9 mouse cellular contexts compared by ENCODE assay signal in the genomic region with DNA sequence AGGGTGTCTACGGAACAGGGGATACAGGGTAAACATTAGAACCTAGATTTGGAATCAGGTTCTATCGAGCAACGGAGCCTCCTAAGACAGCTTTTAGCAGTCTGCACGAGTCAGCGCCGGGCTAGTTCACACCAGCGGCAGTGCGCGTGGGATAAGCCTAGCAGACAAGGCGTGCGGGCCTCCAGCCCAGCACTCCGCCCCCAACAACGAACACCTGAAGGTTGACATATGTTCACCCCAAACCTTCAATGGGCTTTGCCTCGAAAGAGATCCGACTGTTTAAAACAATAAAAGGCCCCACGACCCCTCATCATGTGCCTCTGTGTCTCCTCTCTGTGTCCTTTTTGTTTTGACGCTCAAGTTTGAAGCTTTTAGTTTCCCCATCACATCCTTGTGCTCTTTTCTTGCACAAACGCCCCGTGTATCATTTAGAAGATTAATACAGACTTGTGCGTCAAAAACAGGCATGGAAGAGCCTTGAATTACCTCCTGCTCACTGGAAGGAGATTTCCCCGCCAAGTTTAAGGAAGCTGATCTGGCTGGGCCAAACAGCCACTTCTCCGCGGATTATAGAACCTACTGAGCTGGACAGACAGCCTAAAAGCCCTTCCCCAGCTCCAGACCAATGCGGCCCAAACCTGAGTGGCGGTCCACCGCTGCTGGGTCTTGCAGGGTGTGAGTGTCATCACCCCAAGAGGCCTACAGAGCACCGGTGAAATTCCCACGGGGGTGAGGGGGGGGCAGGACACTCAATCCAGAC. TPM values are rescaled to one million over a fixed set of nuclear protein-coding genes. Genes with fewer than 3 reads are reported as not detected.
A peak's percentile ranks its signal among the peaks of the same experiment; 100 is the strongest.
DNase-seq lines count a peak whose midpoint lies in the region; ATAC-seq lines count a peak whose summit lies in the region.
"Had no signal": no experiment of that assay in that cellular context is flagged by ENCODE, and none has a peak within 500 bp of the region (broad histone marks: within the 10 kb centered on the region; RNA-seq: fewer than 3 reads in every experiment).

No protein-coding gene starts in this region.

- WGBS in heart, embryonic 10.5 days: 2% methylated on average over 28 of the region's 28 CpGs
- WGBS in forebrain, embryonic 10.5 days: under 1% methylated on average over 28 of the region's 28 CpGs
- 8% methylated on average over 28 of the region's 28 CpGs for WGBS in intestine, embryonic 16.5 days
- 16% methylated on average over 28 of the region's 28 CpGs for WGBS in macrophage (ENCODE audit: missing documents)

- H3K79me2 ChIP-seq in macrophage (ENCODE audit: inconsistent target): no peaks in the 10 kb centered on the region

- peak; percentile 77 for DNase-seq in heart, embryonic 10.5 days (ENCODE audit: low spot score)
- DNase-seq in heart, adult 8-10 months (ENCODE audit: low spot score): no peak
- DNase-seq in adrenal gland, postnatal 14 days: peak; percentile 60
- peak; percentile 52 for DNase-seq in forebrain, embryonic 10.5 days (ENCODE audit: extremely low spot score, low spot score)
- peak; percentile 20 for DNase-seq in yolk sac, embryonic 10.5 days (ENCODE audit: low spot score)
- DNase-seq in spleen, postnatal 36 days (ENCODE audit: low spot score in 2 of 2): no peak

- peak overlapping the region; percentile 79 for H3K4me3 ChIP-seq in heart, embryonic 10.5 days
- peak overlapping the region; percentile 64 for H3K4me3 ChIP-seq in forebrain, embryonic 10.5 days
- H3K4me3 ChIP-seq in intestine, embryonic 16.5 days (ENCODE audit: low read length): peak overlapping the region; percentile 79
- peak overlapping the region; percentile 50 for H3K4me3 ChIP-seq in macrophage (ENCODE audit: inconsistent target)

- peaks cover 25% of the 10 kb centered on the region for H3K4me1 ChIP-seq in heart, embryonic 10.5 days
- H3K4me1 ChIP-seq in forebrain, embryonic 10.5 days: peaks cover 59% of the 10 kb centered on the region
- H3K4me1 ChIP-seq in intestine, embryonic 16.5 days (ENCODE audit: control insufficient read depth, insufficient read depth, low read length): peaks cover 9% of the 10 kb centered on the region; the same call in 1 of the 2 replicates

- ATAC-seq in intestine, embryonic 16.5 days: peak; percentile 11

- peak overlapping the region; percentile 100 for H3K27ac ChIP-seq in heart, embryonic 10.5 days
- peak overlapping the region; percentile 96 for H3K27ac ChIP-seq in forebrain, embryonic 10.5 days
- H3K27ac ChIP-seq in intestine, embryonic 16.5 days (ENCODE audit: low read length): peak overlapping the region; percentile 98
- H3K27ac ChIP-seq in macrophage: no peak overlapping the region

- no peaks in the 10 kb centered on the region for H3K27me3 ChIP-seq in heart, embryonic 10.5 days (ENCODE audit: insufficient read depth, poor library complexity, severe bottlenecking)
- peaks cover 69% of the 10 kb centered on the region for H3K27me3 ChIP-seq in forebrain, embryonic 10.5 days (ENCODE audit: poor library complexity, severe bottlenecking)
- no peaks in the 10 kb centered on the region for H3K27me3 ChIP-seq in intestine, embryonic 16.5 days (replicated peaks; ENCODE audit: control insufficient read depth, insufficient read depth, low read length)

- peak overlapping the region; percentile 82 for H3K4me2 ChIP-seq in intestine, embryonic 16.5 days (ENCODE audit: low read depth, low read length)

- no peaks in the 10 kb centered on the region for H3K9me3 ChIP-seq in heart, embryonic 10.5 days
- no peaks in the 10 kb centered on the region for H3K9me3 ChIP-seq in forebrain, embryonic 10.5 days
- no peaks in the 10 kb centered on the region for H3K9me3 ChIP-seq in intestine, embryonic 16.5 days (ENCODE audit: control insufficient read depth, low read length)
- H3K9me3 ChIP-seq: G1E had no signal

- peaks cover under 1% of the 10 kb centered on the region for H3K36me3 ChIP-seq in heart, embryonic 10.5 days
- no peaks in the 10 kb centered on the region for H3K36me3 ChIP-seq in forebrain, embryonic 10.5 days (replicated peaks)
- no peaks in the 10 kb centered on the region for H3K36me3 ChIP-seq in intestine, embryonic 16.5 days (ENCODE audit: control insufficient read depth, insufficient read depth, low read length)
- H3K36me3 ChIP-seq in macrophage (ENCODE audit: inconsistent target): no peaks in the 10 kb centered on the region
- H3K36me3 ChIP-seq: G1E had no signal

- H3K9ac ChIP-seq in intestine, embryonic 16.5 days (ENCODE audit: low read depth, low read length): peak overlapping the region; percentile 75

RNA-seq across cellular contexts. Expression of a gene that starts 2.3 kb away (rescaled TPM):
- 111 and 139 TPM in 2 replicates for polyA plus RNA-seq in heart, embryonic 10.5 days (2016; fragmentation: Nextera tagmentation; extraction: Ambion mirVana)
- 10 to 100 TPM; 27.9 to 32.8 (median 30.9) TPM for total RNA-seq in heart, adult 8-10 months (2022)
- 57.0 and 57.5 TPM in 2 replicates for total RNA-seq in adrenal gland, postnatal 14 days (2021)
- polyA plus RNA-seq in forebrain, embryonic 10.5 days (2016; fragmentation: Nextera tagmentation; extraction: Ambion mirVana): 36.1 and 39.6 TPM in 2 replicates
- polyA plus RNA-seq in intestine, embryonic 16.5 days (2015; fragmentation: Nextera tagmentation; extraction: Ambion mirVana): 76.1 and 84.7 TPM in 2 replicates
- 10 to 100 TPM in 11 of 26 experiments, 1 to 10 TPM in 13, under 1 TPM in 2; 0.74 to 17.4 (median 8.3) TPM for total RNA-seq in macrophage (2018; cell fraction: chromatin; rRNA removed)
- total RNA-seq in macrophage (2018; cell fraction: cytosol; rRNA removed): 1 to 10 TPM in 24 of 26 experiments, under 1 TPM in 2; 0.65 to 4.1 (median 1.8) TPM
- total RNA-seq in macrophage (2018; cell fraction: nucleus; rRNA removed): 10 to 100 TPM in 5 of 26 experiments, 1 to 10 TPM in 21; 1.2 to 14.9 (median 4.6) TPM
- polyA plus RNA-seq in macrophage (2018): 1.9 to 2.8 TPM (median 2.1 TPM) in 3 replicates

Comparison
In these comparisons a context has a peak if more than half of its experiments do, and no peak if none do; other contexts are left out.
1. DNase-seq: peak in heart, embryonic 10.5 days (single experiment), adrenal gland, postnatal 14 days (single experiment), forebrain, embryonic 10.5 days (single experiment) and yolk sac, embryonic 10.5 days (single experiment); none in heart, adult 8-10 months (single experiment) and spleen, postnatal 36 days (0 of 2).
2. Peak in every context shown above with its lines, with median percentiles within 50 percentile points of each other: H3K4me3 ChIP-seq.